Mouse (Mus musculus): ENCODE data around the gene Cope. TPM values are rescaled to one million over a fixed set of nuclear protein-coding genes. Genes with fewer than 3 reads are reported as not detected.
A peak's percentile ranks its signal among the peaks of the same experiment; 100 is the strongest.

The Cope gene
- polyA plus RNA-seq (2011; ENCODE audit: insufficient read length, low read depth, missing spikeins) = 129 and 132 TPM in 2 replicates

DNA sequence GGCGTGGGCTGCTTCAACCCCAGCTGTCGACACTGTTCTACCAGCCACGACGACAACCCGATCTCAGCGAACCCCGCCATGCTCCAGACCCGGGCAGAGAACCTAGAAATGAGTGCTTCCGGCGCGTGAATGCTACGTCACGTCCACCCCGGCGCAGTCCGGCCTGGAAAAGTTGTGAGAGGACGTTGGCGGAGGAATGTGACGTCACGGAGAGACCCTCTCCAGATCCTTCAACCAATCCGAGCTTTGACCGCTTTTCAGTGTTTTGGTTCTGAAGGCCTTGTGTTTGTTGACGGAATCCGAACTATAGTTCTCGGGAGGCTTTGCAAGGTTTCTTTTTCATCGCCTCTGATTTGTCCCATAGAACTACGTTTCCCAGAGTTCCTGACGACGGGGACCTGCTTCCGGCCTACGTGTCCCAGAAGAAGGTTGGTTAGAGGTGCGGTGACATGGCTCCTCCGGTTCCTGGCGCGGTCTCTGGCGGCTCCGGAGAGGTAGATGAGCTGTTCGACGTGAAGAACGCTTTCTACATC lies at the start of gene Cope, which contains the start of gene Ddx49:
Gene Cope (plus strand): TSS at position 161 of the 533 bp plus-strand sequence.
Gene Ddx49 (minus strand): TSS at position 132 of the 533 bp plus-strand sequence.
- peak within 1 kb of the TSS; percentile 78 for H3K27ac ChIP-seq (ENCODE audit: insufficient read depth, low read length)
- H3K4me1 ChIP-seq (ENCODE audit: control insufficient read depth, insufficient read depth, low read length) = peaks cover 4% of the 10 kb centered on the region; the same call in 1 of the 2 replicates
- peak within 1 kb of the TSS; percentile 96 for H3K4me3 ChIP-seq (ENCODE audit: insufficient read depth, low read length)
- TF ChIP-seq POLR2A (IDR thresholded peaks at IDR 0.05; ENCODE audit: low read depth, low read length) (peak; percentile 84), CTCF (IDR thresholded peaks at IDR 0.05; ENCODE audit: borderline replicate concordance, insufficient read depth, low read length) (no peak)

DNA sequence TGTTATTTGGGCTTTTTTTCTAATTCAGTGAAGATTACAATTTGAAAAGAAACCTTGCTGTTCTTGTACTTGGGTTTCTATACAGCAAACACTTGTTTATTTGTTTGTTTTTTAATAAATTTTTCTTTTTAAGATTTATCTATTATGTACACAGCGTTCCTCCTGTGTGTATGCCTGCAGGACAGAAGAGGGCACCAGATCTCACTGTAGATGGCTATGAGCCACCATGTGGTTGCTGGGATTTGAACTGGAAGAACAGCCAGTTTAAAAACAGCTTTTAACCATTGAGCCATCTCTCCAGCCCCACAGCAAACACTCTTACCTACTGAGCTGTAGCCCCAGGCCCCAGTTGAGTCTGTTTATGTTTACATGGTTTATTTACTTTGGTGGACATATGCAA lies 47.7 kb upstream of the Cope start:
- no peaks in the 10 kb centered on the region for H3K4me1 ChIP-seq (ENCODE audit: control insufficient read depth, insufficient read depth, low read length)
- peak; percentile 4; the same call in 1 of the 2 replicates for TF ChIP-seq CTCF (IDR thresholded peaks at IDR 0.05; ENCODE audit: borderline replicate concordance, insufficient read depth, low read length)
- no peak for TF ChIP-seq POLR2A (IDR thresholded peaks at IDR 0.05; ENCODE audit: low read depth, low read length)
- H3K4me3 ChIP-seq (ENCODE audit: insufficient read depth, low read length) = no peak overlapping the region
- no peak overlapping the region for H3K27ac ChIP-seq (ENCODE audit: insufficient read depth, low read length)

DNA sequence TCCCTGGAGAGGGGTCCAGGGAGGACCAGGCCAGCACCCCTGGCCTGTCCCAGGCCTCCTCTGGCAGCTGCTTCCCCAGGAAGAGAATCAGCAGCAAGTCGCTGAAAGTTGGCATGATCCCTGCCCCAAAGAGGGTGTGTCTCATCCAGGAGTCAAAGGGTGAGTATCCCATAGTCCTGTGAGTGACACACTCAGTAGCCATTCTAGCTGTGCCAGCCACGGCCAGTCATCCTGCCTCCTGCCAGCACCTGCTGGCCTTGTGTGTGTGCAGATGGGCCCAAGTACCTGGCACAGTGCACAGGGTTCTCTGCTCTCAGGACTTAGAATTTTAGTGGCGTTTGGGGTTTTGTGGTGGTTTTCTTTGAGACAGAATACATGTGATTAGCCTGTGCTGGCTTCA lies 44.9 kb upstream of the Cope start:
- Histone ChIP-seq H3K4me3 (ENCODE audit: insufficient read depth, low read length) (no peak overlapping the region), H3K4me1 (ENCODE audit: control insufficient read depth, insufficient read depth, low read length) (no peaks in the 10 kb centered on the region), H3K27ac (ENCODE audit: insufficient read depth, low read length) (no peak overlapping the region)
- TF ChIP-seq CTCF (IDR thresholded peaks at IDR 0.05; ENCODE audit: borderline replicate concordance, insufficient read depth, low read length) (no peak), POLR2A (IDR thresholded peaks at IDR 0.05; ENCODE audit: low read depth, low read length) (no peak)

DNA sequence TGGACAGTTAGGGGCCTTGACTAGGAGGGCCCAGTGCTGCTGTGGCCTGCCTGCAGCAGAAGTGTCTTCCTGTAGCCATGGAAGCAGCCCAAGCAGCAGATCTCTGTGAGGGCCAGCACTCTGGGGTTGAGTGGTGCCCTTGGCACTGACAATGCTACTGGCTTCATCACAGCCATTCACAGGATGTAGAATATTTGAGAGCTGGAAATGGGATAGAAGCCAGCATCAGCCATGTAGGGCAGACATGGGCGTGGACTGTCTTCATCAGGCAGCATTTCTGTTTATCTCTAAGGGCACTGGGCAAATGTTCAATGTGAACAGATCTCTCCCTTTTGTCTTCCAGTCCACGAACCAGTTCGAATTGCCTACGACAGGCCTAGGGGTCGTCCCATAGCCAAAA lies 43.7 kb upstream of the Cope start:
- TF ChIP-seq POLR2A (IDR thresholded peaks at IDR 0.05; ENCODE audit: low read depth, low read length) (no peak), CTCF (IDR thresholded peaks at IDR 0.05; ENCODE audit: borderline replicate concordance, insufficient read depth, low read length) (no peak)
- H3K4me1 ChIP-seq (ENCODE audit: control insufficient read depth, insufficient read depth, low read length) = no peaks in the 10 kb centered on the region
- no peak overlapping the region for H3K27ac ChIP-seq (ENCODE audit: insufficient read depth, low read length)
- no peak overlapping the region for H3K4me3 ChIP-seq (ENCODE audit: insufficient read depth, low read length)

DNA sequence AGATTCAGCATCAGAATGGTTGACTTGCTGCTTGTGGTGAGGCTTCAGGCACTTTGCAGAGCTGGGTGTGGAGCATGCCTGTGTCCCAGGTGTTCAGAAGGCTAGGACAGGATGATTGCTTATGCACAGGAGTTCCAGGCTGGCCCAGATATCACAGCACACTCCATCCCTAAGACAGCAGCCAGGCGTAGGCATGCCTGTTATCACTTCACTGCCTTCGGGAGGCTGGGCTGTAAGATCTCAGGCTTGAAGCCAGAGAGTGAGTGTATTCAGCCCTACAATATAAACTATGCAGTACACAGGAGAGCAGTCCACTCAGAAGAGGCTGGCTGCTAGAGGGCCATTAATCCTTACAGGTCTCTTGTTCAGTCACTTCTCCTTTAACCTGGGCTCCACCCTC lies 43.3 kb upstream of the Cope start:
- H3K4me3 ChIP-seq (ENCODE audit: insufficient read depth, low read length) = no peak overlapping the region

DNA sequence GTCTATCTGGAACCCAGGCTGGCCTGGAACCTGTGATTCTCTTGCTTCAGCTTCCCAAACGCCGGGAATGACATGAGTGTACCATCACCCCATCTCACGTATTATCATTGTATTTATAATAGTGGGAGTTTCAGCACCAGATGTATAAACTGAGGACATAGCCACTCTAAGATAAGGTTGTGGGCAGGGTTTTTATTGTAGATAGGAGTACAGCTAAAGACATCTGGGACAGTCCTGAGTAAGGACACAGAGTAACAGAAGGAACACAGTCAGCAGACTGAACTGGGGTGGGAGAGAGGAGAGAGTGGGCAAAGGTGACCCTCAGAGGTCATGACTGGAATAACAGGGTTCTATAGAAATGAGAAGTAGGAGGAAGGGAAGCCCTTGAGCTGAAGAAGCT lies 34.6 kb upstream of the Cope start:
- H3K4me3 ChIP-seq (ENCODE audit: insufficient read depth, low read length) = no peak overlapping the region
- no peak overlapping the region for H3K27ac ChIP-seq (ENCODE audit: insufficient read depth, low read length)
- no peaks in the 10 kb centered on the region for H3K4me1 ChIP-seq (ENCODE audit: control insufficient read depth, insufficient read depth, low read length)
- TF ChIP-seq POLR2A (IDR thresholded peaks at IDR 0.05; ENCODE audit: low read depth, low read length) = no peak
- TF ChIP-seq CTCF (IDR thresholded peaks at IDR 0.05; ENCODE audit: borderline replicate concordance, insufficient read depth, low read length) = no peak

More for the DNA sequence above, 43.3 kb upstream of the Cope start:
- no peak overlapping the region for H3K27ac ChIP-seq (ENCODE audit: insufficient read depth, low read length)
- H3K4me1 ChIP-seq (ENCODE audit: control insufficient read depth, insufficient read depth, low read length) = no peaks in the 10 kb centered on the region
- TF ChIP-seq CTCF (IDR thresholded peaks at IDR 0.05; ENCODE audit: borderline replicate concordance, insufficient read depth, low read length) (no peak), POLR2A (IDR thresholded peaks at IDR 0.05; ENCODE audit: low read depth, low read length) (no peak)

DNA sequence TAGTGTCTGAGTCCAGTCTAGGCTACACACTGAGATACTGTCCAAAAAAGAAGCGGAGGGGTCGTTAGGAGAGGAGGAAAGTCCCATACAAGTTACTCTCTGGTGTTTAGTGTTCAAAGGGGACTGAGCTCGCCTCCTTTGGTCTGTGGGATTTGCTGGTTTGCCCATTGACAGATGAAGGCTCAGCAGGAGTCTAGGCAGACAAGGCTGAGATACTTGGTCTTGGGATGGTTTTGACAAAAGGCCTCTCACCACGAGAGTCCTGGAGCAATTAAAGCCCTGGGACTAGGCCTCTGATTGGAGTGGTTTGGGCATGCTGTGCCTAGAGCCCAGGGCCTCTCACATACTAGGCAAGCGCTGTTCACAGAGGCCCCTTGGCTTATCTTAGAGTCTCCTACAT lies 34.0 kb upstream of the Cope start:
- H3K4me1 ChIP-seq (ENCODE audit: control insufficient read depth, insufficient read depth, low read length) = no peaks in the 10 kb centered on the region
- TF ChIP-seq POLR2A (IDR thresholded peaks at IDR 0.05; ENCODE audit: low read depth, low read length) = no peak
- no peak for TF ChIP-seq CTCF (IDR thresholded peaks at IDR 0.05; ENCODE audit: borderline replicate concordance, insufficient read depth, low read length)
- no peak overlapping the region for H3K27ac ChIP-seq (ENCODE audit: insufficient read depth, low read length)
- H3K4me3 ChIP-seq (ENCODE audit: insufficient read depth, low read length) = no peak overlapping the region

DNA sequence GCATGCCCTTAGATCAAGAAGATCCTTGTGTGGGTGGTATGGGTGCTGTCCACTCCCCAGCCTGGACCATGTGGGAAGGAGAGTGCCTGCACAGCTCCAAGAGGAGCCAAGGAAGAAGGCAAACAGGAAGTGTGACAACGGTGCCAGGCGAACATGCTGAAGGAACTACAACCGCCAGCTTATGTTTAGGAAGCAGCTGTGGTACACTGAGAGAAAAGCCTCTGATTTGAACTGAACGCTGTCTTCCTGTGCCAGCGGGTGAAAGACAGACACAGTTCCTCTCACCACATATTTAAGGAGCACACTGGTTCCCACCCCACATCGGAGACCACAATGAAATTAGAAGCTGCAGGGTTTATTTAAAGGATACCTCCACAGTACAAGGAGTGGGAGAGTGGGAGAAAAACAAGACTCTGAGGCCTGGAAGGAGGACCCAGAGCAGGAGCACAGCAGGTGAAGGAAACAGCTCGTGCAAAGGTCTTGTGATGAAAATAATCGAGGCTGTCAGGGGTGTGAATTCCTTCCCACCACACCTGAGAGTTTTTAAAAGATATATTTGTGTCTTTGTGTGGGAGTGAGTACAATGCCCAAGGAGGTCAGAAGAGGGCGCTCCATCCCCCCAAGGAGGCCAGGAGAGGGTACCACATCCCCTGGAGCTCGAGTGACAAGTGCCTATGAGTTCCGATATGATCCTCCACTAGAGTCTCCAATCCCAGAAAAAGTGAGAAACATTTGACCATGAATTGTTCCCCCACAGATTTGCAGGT lies 33.3 kb upstream of the Cope start:
- Histone ChIP-seq H3K4me3 (ENCODE audit: insufficient read depth, low read length) (no peak overlapping the region), H3K27ac (ENCODE audit: insufficient read depth, low read length) (no peak overlapping the region), H3K4me1 (ENCODE audit: control insufficient read depth, insufficient read depth, low read length) (no peaks in the 10 kb centered on the region)
- TF ChIP-seq CTCF (IDR thresholded peaks at IDR 0.05; ENCODE audit: borderline replicate concordance, insufficient read depth, low read length) (no peak), POLR2A (IDR thresholded peaks at IDR 0.05; ENCODE audit: low read depth, low read length) (no peak)

DNA sequence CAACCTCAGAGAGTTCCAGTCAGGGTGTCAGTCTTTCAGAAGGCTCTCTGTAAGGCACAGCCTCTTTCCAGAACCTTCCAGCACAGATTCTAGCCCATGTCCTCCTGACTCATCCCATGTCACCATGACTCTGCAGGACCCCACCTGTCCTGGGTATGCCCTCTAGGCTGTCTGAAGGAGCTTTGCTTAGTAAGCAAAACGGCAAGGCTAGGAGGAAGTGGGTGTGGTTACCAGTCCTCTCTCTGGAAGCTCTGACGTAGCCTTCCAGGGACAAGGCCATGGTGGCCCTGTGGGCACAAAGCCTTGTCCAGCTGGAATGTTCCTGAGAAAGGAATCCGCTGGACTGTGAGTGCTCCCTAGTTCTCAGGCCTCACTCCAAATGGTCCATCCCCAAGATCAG lies 29.4 kb upstream of the Cope start:
- H3K27ac ChIP-seq (ENCODE audit: insufficient read depth, low read length) = no peak overlapping the region
- no peak for TF ChIP-seq POLR2A (IDR thresholded peaks at IDR 0.05; ENCODE audit: low read depth, low read length)
- no peak for TF ChIP-seq CTCF (IDR thresholded peaks at IDR 0.05; ENCODE audit: borderline replicate concordance, insufficient read depth, low read length)
- no peak overlapping the region for H3K4me3 ChIP-seq (ENCODE audit: insufficient read depth, low read length)
- H3K4me1 ChIP-seq (ENCODE audit: control insufficient read depth, insufficient read depth, low read length) = no peaks in the 10 kb centered on the region

DNA sequence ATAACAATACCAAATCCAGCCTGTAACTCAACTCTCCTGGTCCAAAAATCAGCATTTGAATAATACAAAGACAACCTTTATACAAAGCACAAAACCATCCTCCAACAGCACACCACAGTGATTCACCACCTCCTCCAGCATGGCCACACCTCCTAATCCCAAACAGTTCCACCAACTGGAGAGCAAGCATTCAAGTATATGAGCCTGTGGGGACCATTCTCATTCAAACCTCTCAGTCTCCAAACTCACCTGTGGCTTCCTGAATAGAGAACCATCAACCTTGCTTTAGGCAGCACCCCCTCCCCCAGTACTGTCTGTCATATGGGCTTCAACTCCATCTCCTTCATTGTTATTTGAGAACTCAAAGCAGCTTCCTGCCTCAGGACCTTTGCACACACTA lies 28.0 kb upstream of the Cope start:
- Histone ChIP-seq H3K4me3 (ENCODE audit: insufficient read depth, low read length) (no peak overlapping the region), H3K27ac (ENCODE audit: insufficient read depth, low read length) (no peak overlapping the region), H3K4me1 (ENCODE audit: control insufficient read depth, insufficient read depth, low read length) (no peaks in the 10 kb centered on the region)
- no peak for TF ChIP-seq CTCF (IDR thresholded peaks at IDR 0.05; ENCODE audit: borderline replicate concordance, insufficient read depth, low read length)
